Mouse (Mus musculus): ENCODE results near the gene Glis1. TPM values are rescaled to one million over a fixed set of nuclear protein-coding genes. Genes with fewer than 3 reads are reported as not detected.

The Glis1 gene
- total RNA-seq, 2 experiments from 2014 or later, result 1.2 to 2.3 TPM

GRCm38 (mm10) chr4:107636099-107636498, 201.7 kb downstream of the Glis1 start:
- DNase-seq, result no peak

GRCm38 (mm10) chr4:107637670-107638069, 203.3 kb downstream of the Glis1 start:
- no peak for DNase-seq

- DNase-seq, result no peak
Observed at GRCm38 (mm10) chr4:107638303-107638702, 203.9 kb downstream of the Glis1 start.

GRCm38 (mm10) chr4:107641624-107642023, 207.2 kb downstream of the Glis1 start:
- no peak for DNase-seq

- no peak for DNase-seq
Observed at GRCm38 (mm10) chr4:107648959-107649485, 214.6 kb downstream of the Glis1 start.

GRCm38 (mm10) chr4:107651021-107651496, 216.7 kb downstream of the Glis1 start:
- no peak for DNase-seq

GRCm38 (mm10) chr4:107652598-107653279, 218.3 kb downstream of the Glis1 start:
- DNase-seq, result peak; percentile 78 to 82

GRCm38 (mm10) chr4:107653280-107653643, 218.9 kb downstream of the Glis1 start:
- DNase-seq, result no peak

- DNase-seq, result no peak
Observed at GRCm38 (mm10) chr4:107660649-107661048, 226.3 kb downstream of the Glis1 start.

GRCm38 (mm10) chr4:107668514-107668913, 234.1 kb downstream of the Glis1 start:
- no peak for DNase-seq

- peak; percentile 62 to 75 for DNase-seq
Observed at GRCm38 (mm10) chr4:107670731-107671130, 236.3 kb downstream of the Glis1 start.

GRCm38 (mm10) chr4:107673638-107674321, 239.4 kb downstream of the Glis1 start:
- DNase-seq, result peak; percentile 78 to 79

GRCm38 (mm10) chr4:107674322-107674644, 239.9 kb downstream of the Glis1 start:
- DNase-seq, result no peak

- no peak for DNase-seq
Observed at GRCm38 (mm10) chr4:107675645-107676044, 241.3 kb downstream of the Glis1 start.

- no peak for DNase-seq
Observed at GRCm38 (mm10) chr4:107680311-107681098, 246.1 kb downstream of the Glis1 start.

GRCm38 (mm10) chr4:107681099-107681849, 246.9 kb downstream of the Glis1 start:
- no peak for DNase-seq

- DNase-seq, result no peak
Observed at GRCm38 (mm10) chr4:107683006-107683756, 248.8 kb downstream of the Glis1 start.

- no peak for DNase-seq
Observed at GRCm38 (mm10) chr4:107684130-107684529, 249.7 kb downstream of the Glis1 start, which contains the start of gene Dmrtb1. Dmrtb1 (minus strand) TSS chr4:107684230.
